Mouse (Mus musculus) midbrain, postnatal 0 days (tissue): Measurements from ENCODE around the gene Zfp91. TPM values are rescaled to one million over a fixed set of nuclear protein-coding genes. Genes with fewer than 3 reads are reported as not detected.

Experiments used
- ATAC-seq: fragments of 200-750 bp; cut with Nextera tagmentation; 2 replicates; pipeline ENCODE4 v1.8.0; 2017; ENCODE audit warnings: moderate number of reproducible peaks, mild to moderate bottlenecking, moderate TSS enrichment, moderate library complexity; ENCODE audit not compliant: low FRiP score
- DNase-seq: peaks from one replicate; pipeline ENCODE4 v3.0.0-alpha.2; 2015; ENCODE audit warnings: low spot score
- H3K27ac ChIP-seq: fragments of 300-500 bp; sonication (generic); 2 replicates; pipeline ENCODE4 v1.5.1; 2014; ENCODE audit warnings: low read depth, mild to moderate bottlenecking, low read length, mixed read lengths
- H3K27me3 ChIP-seq: fragments of 300-500 bp; sonication (generic); 2 replicates; pipeline ENCODE4 v1.6.1; 2014; ENCODE audit warnings: low read length, control low read depth, mixed read lengths; ENCODE audit not compliant: insufficient read depth
- H3K36me3 ChIP-seq: fragments of 300-500 bp; sonication (generic); 2 replicates; pipeline ENCODE4 v1.6.1; 2014; ENCODE audit warnings: low read length, control low read depth, mixed read lengths; ENCODE audit not compliant: insufficient read depth
- H3K4me1 ChIP-seq: fragments of 300-500 bp; sonication (generic); 2 replicates; pipeline ENCODE4 v1.6.1; 2014; ENCODE audit warnings: mild to moderate bottlenecking, control low read depth, antibody characterized with exemption, low read length, mixed read lengths; ENCODE audit not compliant: insufficient read depth
- H3K4me2 ChIP-seq: fragments of 300-500 bp; sonication (generic); 2 replicates; pipeline ENCODE4 v1.6.1; 2014; ENCODE audit warnings: low read depth, mild to moderate bottlenecking, low read length, mixed read lengths; ENCODE audit not compliant: poor library complexity, severe bottlenecking
- H3K4me3 ChIP-seq: fragments of 300-500 bp; sonication (generic); 2 replicates; pipeline ENCODE4 v1.5.1; 2014; ENCODE audit warnings: low read depth, mild to moderate bottlenecking, low read length, moderate library complexity
- H3K9ac ChIP-seq: fragments of 300-500 bp; sonication (generic); replicated peaks from 2 replicates; pipeline ENCODE4 v1.6.1; 2014; ENCODE audit warnings: mild to moderate bottlenecking, low read length, moderate library complexity, mixed read lengths; ENCODE audit not compliant: poor library complexity, severe bottlenecking
- H3K9me3 ChIP-seq: fragments of 300-500 bp; sonication (generic); 2 replicates; pipeline ENCODE4 v1.6.1; 2016; ENCODE audit warnings: low read length, control low read depth
- CTCF ChIP-seq: IDR thresholded peaks from 2 replicates; pipeline ENCODE4 v1.5.1; 2016; ENCODE audit warnings: antibody characterized with exemption, mild to moderate bottlenecking
- WGBS: fragments of 180-500 bp; shearing (Covaris S2); extraction: QIAGEN DNeasy Blood & Tissue Kit; methylation state at CpG from one replicate; pipeline ENCODE4 v1.1.7; 2014; 5-methylcytosine and 5-hydroxymethylcytosine counted together
- polyA plus RNA-seq: library from polyadenylated mRNA; unstranded; fragments of >200 nt; fragmentation: Nextera tagmentation; extraction: Ambion mirVana; gene quantifications from 2 replicates; pipeline ENCODE4 v1.2.1, GENCODE M21; 2015
- total RNA-seq: library from RNA; depleted of rRNA; stranded (reverse); fragments of >200 nt; gene quantifications from 2 replicates; pipeline ENCODE4 v1.2.3, GENCODE M21; 2014; rRNA removed

Gene Zfp91
- total RNA-seq, result 52.5 and 56.5 TPM in 2 replicates
- 10.4 and 12.8 TPM in 2 replicates for polyA plus RNA-seq

GRCm38 (mm10) chr19:12795511-12796327 is at the start of gene Zfp91, which contains the start of gene Lpxn:
Zfp91 (minus strand) TSS chr19:12796126.
Lpxn (plus strand) TSS chr19:12796193.
- DNase-seq, result peak; percentile 99
- peak within 1 kb of the TSS; percentile 97 for H3K9ac ChIP-seq
- peak within 1 kb of the TSS; percentile 75 for H3K4me2 ChIP-seq
- peak within 1 kb of the TSS; percentile 74 for H3K4me3 ChIP-seq
- peak; percentile 97 for ATAC-seq
- TF ChIP-seq CTCF, result peak; percentile 19
- H3K36me3 ChIP-seq, result no peaks in the 10 kb centered on the region
- under 1% methylated on average over 55 of the region's 76 CpGs for WGBS
- no peaks in the 10 kb centered on the region for H3K9me3 ChIP-seq
- no peaks in the 10 kb centered on the region for H3K27me3 ChIP-seq
- no peaks in the 10 kb centered on the region for H3K4me1 ChIP-seq
- H3K27ac ChIP-seq, result peak within 1 kb of the TSS; percentile 100

DNA sequence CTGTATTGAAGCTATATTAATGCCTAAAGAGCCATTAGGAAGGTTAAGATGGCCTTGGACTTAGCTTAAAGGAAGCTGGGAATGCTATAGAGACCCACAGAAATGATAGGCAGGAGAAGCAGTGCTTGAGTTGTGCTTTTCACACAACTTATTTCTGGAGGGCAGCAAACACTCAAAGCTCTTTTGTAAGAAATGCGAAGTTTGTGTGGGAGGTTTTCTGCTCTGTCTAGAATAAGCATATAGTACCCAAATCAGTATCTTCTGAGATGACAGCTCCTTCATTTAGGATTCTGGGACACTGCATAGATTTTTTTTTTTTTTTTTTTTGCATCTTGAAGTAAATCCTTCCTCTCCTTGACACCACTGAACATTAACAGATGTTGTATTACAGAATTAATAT is 42.6 kb upstream of the Zfp91 start:
- Histone ChIP-seq H3K4me3 (no peak overlapping the region), H3K27ac (no peak overlapping the region), H3K36me3 (no peaks in the 10 kb centered on the region), H3K9me3 (no peaks in the 10 kb centered on the region), H3K9ac (no peak overlapping the region), H3K4me1 (no peaks in the 10 kb centered on the region), H3K27me3 (no peaks in the 10 kb centered on the region), H3K4me2 (no peak overlapping the region)
- DNase-seq, result no peak
- WGBS, result 92% methylated on average over 1 of the region's 1 CpGs
- TF ChIP-seq CTCF, result no peak
- ATAC-seq, result no peak

- no peak overlapping the region for H3K4me3 ChIP-seq
- no peak overlapping the region for H3K27ac ChIP-seq
- no peaks in the 10 kb centered on the region for H3K27me3 ChIP-seq
- H3K36me3 ChIP-seq, result no peaks in the 10 kb centered on the region
- TF ChIP-seq CTCF, result no peak
- no peaks in the 10 kb centered on the region for H3K4me1 ChIP-seq
- WGBS, result 85% methylated on average over 3 of the region's 3 CpGs
- no peak overlapping the region for H3K9ac ChIP-seq
- no peak for DNase-seq
- no peak overlapping the region for H3K4me2 ChIP-seq
- no peaks in the 10 kb centered on the region for H3K9me3 ChIP-seq
- no peak for ATAC-seq
Observed at GRCm38 (mm10) chr19:12833625-12834024, 37.7 kb upstream of the Zfp91 start.

DNA sequence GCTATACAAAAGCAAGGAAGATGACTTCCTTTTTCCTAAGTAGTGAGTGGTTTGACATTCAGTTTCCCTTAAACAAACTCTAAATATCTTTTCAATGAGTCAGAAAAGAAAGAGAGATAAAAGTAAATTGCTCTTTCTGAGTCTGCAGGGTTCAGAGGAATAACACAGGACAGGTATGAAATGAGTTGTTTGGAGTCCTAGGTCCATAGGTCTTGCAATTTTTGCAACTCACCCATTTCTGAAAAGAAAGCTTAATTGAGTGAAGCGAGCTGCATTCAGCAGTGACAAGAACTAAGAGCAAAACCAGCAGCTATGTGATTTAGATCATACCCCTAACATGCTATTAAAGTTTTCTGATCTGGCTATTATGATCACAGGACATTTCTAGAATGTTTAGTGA is 35.6 kb upstream of the Zfp91 start:
- 78% methylated on average over 1 of the region's 1 CpGs for WGBS
- no peaks in the 10 kb centered on the region for H3K9me3 ChIP-seq
- no peak for TF ChIP-seq CTCF
- H3K27ac ChIP-seq, result no peak overlapping the region
- no peaks in the 10 kb centered on the region for H3K27me3 ChIP-seq
- H3K9ac ChIP-seq, result no peak overlapping the region
- no peaks in the 10 kb centered on the region for H3K4me1 ChIP-seq
- no peak overlapping the region for H3K4me2 ChIP-seq
- DNase-seq (no peak), ATAC-seq (no peak)
- H3K4me3 ChIP-seq, result no peak overlapping the region
- no peaks in the 10 kb centered on the region for H3K36me3 ChIP-seq

- WGBS, result 77% methylated on average over 2 of the region's 2 CpGs
Observed at GRCm38 (mm10) chr19:12830823-12831430, 35.0 kb upstream of the Zfp91 start.

DNA sequence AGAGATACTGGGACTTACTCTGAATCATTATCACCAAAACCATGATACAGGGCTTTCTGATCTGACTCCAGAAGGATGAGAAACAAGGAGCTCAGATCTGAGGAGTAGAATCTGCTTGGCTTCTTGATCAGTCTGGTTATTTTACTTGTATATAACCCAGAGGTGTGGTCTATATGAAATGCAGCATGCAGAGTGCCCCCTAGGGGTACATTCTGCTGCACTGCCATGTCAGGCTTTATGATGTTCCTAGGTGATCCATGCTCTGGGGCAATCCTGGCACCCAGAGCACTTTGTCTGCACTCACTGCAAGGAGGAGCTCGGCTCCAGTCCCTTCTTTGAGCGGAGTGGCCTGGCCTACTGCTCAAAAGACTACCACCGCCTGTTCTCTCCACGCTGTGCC is 28.6 kb upstream of the Zfp91 start:
- Histone ChIP-seq H3K4me1 (no peaks in the 10 kb centered on the region), H3K9ac (no peak overlapping the region), H3K4me3 (no peak overlapping the region), H3K36me3 (no peaks in the 10 kb centered on the region), H3K9me3 (no peaks in the 10 kb centered on the region), H3K27me3 (no peaks in the 10 kb centered on the region), H3K27ac (no peak overlapping the region), H3K4me2 (no peak overlapping the region)
- 80% methylated on average over 4 of the region's 4 CpGs for WGBS
- ATAC-seq, result no peak
- no peak for DNase-seq
- TF ChIP-seq CTCF, result no peak

More at GRCm38 (mm10) chr19:12830823-12831430, 35.0 kb upstream of the Zfp91 start:
- no peaks in the 10 kb centered on the region for H3K9me3 ChIP-seq
- H3K4me2 ChIP-seq, result no peak overlapping the region
- H3K4me1 ChIP-seq, result no peaks in the 10 kb centered on the region
- no peak for TF ChIP-seq CTCF
- peak; percentile 10 for DNase-seq
- ATAC-seq, result no peak
- H3K9ac ChIP-seq, result no peak overlapping the region
- no peaks in the 10 kb centered on the region for H3K27me3 ChIP-seq
- H3K4me3 ChIP-seq, result no peak overlapping the region
- H3K36me3 ChIP-seq, result no peaks in the 10 kb centered on the region
- H3K27ac ChIP-seq, result no peak overlapping the region
